Mouse (Mus musculus): ENCODE results near the gene Sgms1. TPM values are rescaled to one million over a fixed set of nuclear protein-coding genes. Genes with fewer than 3 reads are reported as not detected.
A peak's percentile ranks its signal among the peaks of the same experiment; 100 is the strongest.

The Sgms1 gene
- total and polyA plus RNA-seq, 2 experiments from 2014 or later = 21.3 to 28.4 TPM

- ATAC-seq (ENCODE audit: low FRiP score) (no peak), DNase-seq (ENCODE audit: low spot score) (no peak)
- H3K9ac ChIP-seq (replicated peaks; ENCODE audit: low read length, poor library complexity, severe bottlenecking) = no peak overlapping the region
- H3K4me1 ChIP-seq (ENCODE audit: insufficient read depth, low read length) = no peaks in the 10 kb centered on the region
- WGBS = 85% methylated on average over 12 of the region's 12 CpGs
- H3K9me3 ChIP-seq (ENCODE audit: low read length) = no peaks in the 10 kb centered on the region
- no peaks in the 10 kb centered on the region for H3K27me3 ChIP-seq (ENCODE audit: insufficient read depth, low read length)
- H3K4me2 ChIP-seq (ENCODE audit: low read depth, low read length, poor library complexity, severe bottlenecking) = no peak overlapping the region
- no peak overlapping the region for H3K27ac ChIP-seq (ENCODE audit: low read depth, low read length)
- no peak overlapping the region for H3K4me3 ChIP-seq (ENCODE audit: low read depth, low read length)
- H3K36me3 ChIP-seq (ENCODE audit: insufficient read depth, low read length) = no peaks in the 10 kb centered on the region
- TF ChIP-seq CTCF (IDR thresholded peaks at IDR 0.05) = no peak
Measured at GRCm38 (mm10) chr19:32202131-32203114, 187.1 kb downstream of the Sgms1 start.

GRCm38 (mm10) chr19:32199861-32200574 lies 189.5 kb downstream of the Sgms1 start:
- Histone ChIP-seq H3K27me3 (ENCODE audit: insufficient read depth, low read length) (no peaks in the 10 kb centered on the region), H3K9me3 (ENCODE audit: low read length) (no peaks in the 10 kb centered on the region), H3K27ac (ENCODE audit: low read depth, low read length) (no peak overlapping the region), H3K9ac (replicated peaks; ENCODE audit: low read length, poor library complexity, severe bottlenecking) (no peak overlapping the region), H3K36me3 (ENCODE audit: insufficient read depth, low read length) (no peaks in the 10 kb centered on the region), H3K4me1 (ENCODE audit: insufficient read depth, low read length) (no peaks in the 10 kb centered on the region), H3K4me2 (ENCODE audit: low read depth, low read length, poor library complexity, severe bottlenecking) (no peak overlapping the region), H3K4me3 (ENCODE audit: low read depth, low read length) (no peak overlapping the region)
- 91% methylated on average over 4 of the region's 4 CpGs for WGBS
- TF ChIP-seq CTCF (IDR thresholded peaks at IDR 0.05) = no peak
- ATAC-seq (ENCODE audit: low FRiP score) = no peak
- DNase-seq (ENCODE audit: low spot score) = no peak

DNA sequence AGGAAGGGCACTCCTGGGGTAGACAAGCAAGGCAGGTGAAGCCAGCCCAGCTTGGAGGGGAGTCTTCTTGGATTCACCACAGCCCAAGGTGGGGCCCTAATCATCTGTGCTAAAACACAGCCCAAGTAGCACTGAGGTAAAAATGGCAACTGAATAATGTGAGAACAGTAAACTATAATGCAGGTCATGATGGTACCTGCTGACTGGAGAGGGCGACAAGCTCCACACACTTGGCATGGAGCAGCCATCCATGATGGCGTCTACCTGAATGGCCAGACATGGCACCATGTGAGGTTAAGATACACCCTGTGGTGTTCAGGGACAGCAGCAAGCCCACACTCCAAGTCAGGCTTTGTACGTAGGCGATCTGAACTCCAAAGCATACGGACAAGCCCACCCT lies 190.4 kb downstream of the Sgms1 start:
- no peak for DNase-seq (ENCODE audit: low spot score)
- 95% methylated on average over 5 of the region's 5 CpGs for WGBS
- Histone ChIP-seq H3K9me3 (ENCODE audit: low read length) (no peaks in the 10 kb centered on the region), H3K4me1 (ENCODE audit: insufficient read depth, low read length) (no peaks in the 10 kb centered on the region), H3K9ac (replicated peaks; ENCODE audit: low read length, poor library complexity, severe bottlenecking) (no peak overlapping the region), H3K36me3 (ENCODE audit: insufficient read depth, low read length) (no peaks in the 10 kb centered on the region), H3K27me3 (ENCODE audit: insufficient read depth, low read length) (no peaks in the 10 kb centered on the region), H3K4me2 (ENCODE audit: low read depth, low read length, poor library complexity, severe bottlenecking) (no peak overlapping the region), H3K27ac (ENCODE audit: low read depth, low read length) (no peak overlapping the region), H3K4me3 (ENCODE audit: low read depth, low read length) (no peak overlapping the region)
- TF ChIP-seq CTCF (IDR thresholded peaks at IDR 0.05) = no peak
- ATAC-seq (ENCODE audit: low FRiP score) = no peak

GRCm38 (mm10) chr19:32198494-32199106 lies 190.9 kb downstream of the Sgms1 start:
- H3K4me1 ChIP-seq (ENCODE audit: insufficient read depth, low read length) = no peaks in the 10 kb centered on the region
- no peak overlapping the region for H3K9ac ChIP-seq (replicated peaks; ENCODE audit: low read length, poor library complexity, severe bottlenecking)
- H3K36me3 ChIP-seq (ENCODE audit: insufficient read depth, low read length) = no peaks in the 10 kb centered on the region
- no peak overlapping the region for H3K4me3 ChIP-seq (ENCODE audit: low read depth, low read length)
- H3K27me3 ChIP-seq (ENCODE audit: insufficient read depth, low read length) = no peaks in the 10 kb centered on the region
- WGBS = 100% methylated on average over 7 of the region's 7 CpGs
- no peak overlapping the region for H3K27ac ChIP-seq (ENCODE audit: low read depth, low read length)
- no peak overlapping the region for H3K4me2 ChIP-seq (ENCODE audit: low read depth, low read length, poor library complexity, severe bottlenecking)
- ATAC-seq (ENCODE audit: low FRiP score) = no peak
- TF ChIP-seq CTCF (IDR thresholded peaks at IDR 0.05) = 0 out of 2 replicates have a peak, but pooled peaks have one; percentile 16
- H3K9me3 ChIP-seq (ENCODE audit: low read length) = no peaks in the 10 kb centered on the region
- DNase-seq (ENCODE audit: low spot score) = no peak

DNA sequence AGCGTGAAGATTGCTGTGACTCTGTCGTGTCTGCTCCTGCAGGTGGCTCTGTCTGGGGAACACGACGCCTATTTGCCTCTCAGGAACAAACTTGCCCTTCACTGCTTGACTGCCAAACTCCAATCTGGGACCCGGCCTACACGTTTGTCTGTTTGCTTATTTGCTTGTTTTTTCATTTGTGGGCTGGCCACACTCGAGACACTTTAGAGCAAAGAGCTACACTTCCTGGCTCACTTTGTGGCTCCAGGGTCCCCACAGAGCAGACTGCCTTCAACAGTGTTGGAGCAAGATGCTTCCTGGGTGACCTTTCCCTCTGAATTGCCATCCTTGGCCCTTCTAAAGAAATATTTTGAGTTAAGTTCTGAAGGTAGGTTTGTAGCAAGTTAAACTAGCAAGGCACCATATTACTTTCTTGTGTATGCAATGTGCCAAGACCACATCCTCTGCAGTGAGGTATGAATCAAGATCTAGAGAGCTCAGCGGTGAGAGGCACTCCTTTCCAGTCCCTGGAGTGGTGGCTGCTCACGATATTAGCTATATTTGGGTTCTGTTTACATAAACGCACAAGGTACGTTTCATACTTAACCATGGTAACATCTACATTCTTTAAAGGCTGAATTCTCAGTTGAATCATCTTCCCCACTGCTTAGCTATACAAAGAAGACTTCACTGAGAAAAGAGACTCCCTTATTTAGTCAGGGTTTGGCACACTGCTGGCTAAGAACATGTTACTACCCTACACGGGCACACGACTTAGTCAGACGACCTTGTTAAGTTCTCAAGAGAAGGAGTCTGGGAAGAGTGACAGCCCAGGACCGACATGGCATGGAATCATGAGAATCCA lies 192.3 kb downstream of the Sgms1 start:
- no peak overlapping the region for H3K27ac ChIP-seq (ENCODE audit: low read depth, low read length)
- no peak for TF ChIP-seq CTCF (IDR thresholded peaks at IDR 0.05)
- no peaks in the 10 kb centered on the region for H3K27me3 ChIP-seq (ENCODE audit: insufficient read depth, low read length)
- DNase-seq (ENCODE audit: low spot score) (no peak), ATAC-seq (ENCODE audit: low FRiP score) (no peak)
- H3K9ac ChIP-seq (replicated peaks; ENCODE audit: low read length, poor library complexity, severe bottlenecking) = no peak overlapping the region
- H3K4me2 ChIP-seq (ENCODE audit: low read depth, low read length, poor library complexity, severe bottlenecking) = no peak overlapping the region
- no peaks in the 10 kb centered on the region for H3K9me3 ChIP-seq (ENCODE audit: low read length)
- WGBS = 69% methylated on average over 15 of the region's 15 CpGs
- no peak overlapping the region for H3K4me3 ChIP-seq (ENCODE audit: low read depth, low read length)
- no peaks in the 10 kb centered on the region for H3K4me1 ChIP-seq (ENCODE audit: insufficient read depth, low read length)
- no peaks in the 10 kb centered on the region for H3K36me3 ChIP-seq (ENCODE audit: insufficient read depth, low read length)

All from midbrain, postnatal 0 days (tissue).